27 mouse cellular contexts compared by ENCODE assay signal in the genomic region with DNA sequence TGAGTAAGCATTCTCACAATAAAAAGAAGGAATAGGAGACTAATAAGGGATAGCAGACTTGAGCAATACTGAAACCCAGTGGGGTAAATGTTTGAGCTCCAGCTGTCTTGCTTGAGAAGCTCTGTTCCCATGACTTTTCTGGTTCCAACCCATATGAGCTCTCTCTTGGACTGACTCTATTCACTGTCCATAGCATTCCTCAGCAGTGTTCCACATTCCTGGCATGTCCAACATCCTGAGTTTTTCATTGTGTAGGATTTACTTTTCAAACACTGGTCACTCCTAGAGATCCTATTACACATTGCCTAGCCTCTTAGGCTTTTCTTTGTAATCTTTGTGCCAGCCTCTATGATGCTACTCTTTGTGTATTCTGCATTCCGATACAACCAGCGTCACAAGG. TPM values are rescaled to one million over a fixed set of nuclear protein-coding genes. Genes with fewer than 3 reads are reported as not detected.
"Had no signal": no experiment of that assay in that cellular context is flagged by ENCODE, and none has a peak within 500 bp of the region (broad histone marks: within the 10 kb centered on the region; RNA-seq: fewer than 3 reads in every experiment).

No protein-coding gene starts in this region.

- H3K9me3 ChIP-seq: heart, embryonic 10.5 days; heart, embryonic 12.5 days; hindbrain, embryonic 10.5 days; hindbrain, embryonic 12.5 days; intestine, embryonic 15.5 days; limb, embryonic 12.5 days; limb, embryonic 15.5 days; liver, embryonic 12.5 days had no signal

- H3K9ac ChIP-seq: heart, embryonic 12.5 days; hindbrain, embryonic 12.5 days; hindbrain, embryonic 14.5 days; intestine, embryonic 15.5 days; limb, embryonic 12.5 days; limb, embryonic 15.5 days; liver, embryonic 12.5 days; liver, embryonic 14.5 days had no signal

- H3K27ac ChIP-seq: heart, embryonic 10.5 days; hindbrain, embryonic 10.5 days; hindbrain, embryonic 12.5 days; hindbrain, embryonic 14.5 days; intestine, embryonic 15.5 days; layer of hippocampus, adult 2 months; left cerebral cortex, adult 2 months; limb, embryonic 12.5 days; limb, embryonic 15.5 days; liver, embryonic 12.5 days; liver, embryonic 14.5 days had no signal

- DNase-seq: gastrocnemius, postnatal 14 days; gastrocnemius, postnatal 36 days; heart, adult 11 months; heart, postnatal 10 days; heart, postnatal 4 days; kidney, adult 18-20 months; kidney, adult 8-10 months; kidney, postnatal 10 days; kidney, postnatal 25 days; kidney, postnatal 4 days; left cerebral cortex, postnatal 4 days had no signal

- H3K4me1 ChIP-seq: heart, embryonic 10.5 days; heart, embryonic 12.5 days; hindbrain, embryonic 10.5 days; hindbrain, embryonic 12.5 days; intestine, embryonic 15.5 days; limb, embryonic 12.5 days; limb, embryonic 15.5 days; liver, embryonic 12.5 days had no signal

- ATAC-seq: hindbrain, embryonic 16.5 days; inflammation-experienced regulatory T-cells, adult 6 months; intestine, embryonic 15.5 days; intestine, postnatal 0 days; liver, embryonic 12.5 days had no signal

- H3K36me3 ChIP-seq: heart, embryonic 10.5 days; heart, embryonic 12.5 days; hindbrain, embryonic 10.5 days; hindbrain, embryonic 12.5 days; intestine, embryonic 15.5 days; limb, embryonic 12.5 days; limb, embryonic 15.5 days; liver, embryonic 12.5 days had no signal

- H3K4me3 ChIP-seq: heart, embryonic 10.5 days; heart, embryonic 12.5 days; hindbrain, embryonic 10.5 days; hindbrain, embryonic 12.5 days; intestine, embryonic 15.5 days; layer of hippocampus, adult 2 months; left cerebral cortex, adult 2 months; limb, embryonic 12.5 days; limb, embryonic 15.5 days; liver, embryonic 12.5 days had no signal

- H3K4me2 ChIP-seq: heart, embryonic 12.5 days; hindbrain, embryonic 12.5 days; hindbrain, embryonic 14.5 days; intestine, embryonic 15.5 days; limb, embryonic 12.5 days; limb, embryonic 15.5 days; liver, embryonic 12.5 days had no signal

- H3K27me3 ChIP-seq: heart, embryonic 12.5 days; hindbrain, embryonic 12.5 days; intestine, embryonic 15.5 days; limb, embryonic 12.5 days; limb, embryonic 15.5 days; liver, embryonic 12.5 days had no signal

RNA-seq across cellular contexts. Expression of gene Rtl3, which starts 36.1 kb away (rescaled TPM):
- total RNA-seq: left cerebral cortex, adult 2 months; liver, adult 2 months had no signal
- polyA plus RNA-seq: inflammation-experienced regulatory T-cells, adult 6 months; liver, adult 2 months had no signal
